In the genomic region with DNA sequence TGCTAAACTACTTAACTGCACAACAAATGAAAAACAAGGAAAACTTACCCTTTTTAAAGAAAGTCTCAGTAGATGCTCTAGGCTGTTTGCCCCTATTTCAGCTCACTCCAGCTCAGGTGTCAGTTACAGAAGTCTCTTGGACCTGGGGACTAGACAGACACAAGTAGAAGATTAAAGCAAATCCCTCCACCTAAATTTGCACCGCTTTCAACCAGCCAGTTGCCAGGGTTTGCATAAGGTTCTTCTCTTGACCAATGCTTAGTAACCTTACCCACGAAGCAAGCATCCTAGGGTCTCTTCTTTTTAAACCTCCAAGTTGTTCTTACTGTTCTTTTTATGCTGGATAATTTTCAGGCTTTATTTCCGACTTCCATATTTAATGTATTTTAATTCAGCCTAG, we compare ENCODE assay signal across 9 mouse cellular contexts. TPM values are rescaled to one million over a fixed set of nuclear protein-coding genes. Genes with fewer than 3 reads are reported as not detected.
DNase-seq lines count a peak whose midpoint lies in the region; ATAC-seq and TF ChIP-seq lines count a peak whose summit lies in the region.
"Had no signal": no experiment of that assay in that cellular context is flagged by ENCODE, and none has a peak within 500 bp of the region (broad histone marks: within the 10 kb centered on the region; RNA-seq: fewer than 3 reads in every experiment).

A gene (minus strand): TSS at position 101 of the 400 bp plus-strand sequence.

- no peak within 1 kb of the TSS for H3K4me2 ChIP-seq in kidney, postnatal 0 days (ENCODE audit: low read length)
- no peak within 1 kb of the TSS for H3K4me2 ChIP-seq in hindbrain, embryonic 11.5 days (replicated peaks; ENCODE audit: low read depth, low read length)

- no peak for TF ChIP-seq CTCF in kidney, postnatal 0 days (IDR thresholded peaks at IDR 0.05; ENCODE audit: low read depth)

- 77% methylated on average over 3 of the region's 3 CpGs for WGBS in kidney, postnatal 0 days
- 66% methylated on average over 3 of the region's 3 CpGs for WGBS in hindbrain, embryonic 11.5 days

- no peak within 1 kb of the TSS for H3K4me3 ChIP-seq in kidney, postnatal 0 days (replicated peaks; ENCODE audit: low read depth, low read length)
- H3K4me3 ChIP-seq in hindbrain, embryonic 11.5 days (ENCODE audit: low read depth, low read length), result no peak within 1 kb of the TSS
- H3K4me3 ChIP-seq: megakaryocyte, embryonic 14.5 days had no signal

- H3K27me3 ChIP-seq in kidney, postnatal 0 days (ENCODE audit: insufficient read depth, low read length), result no peaks in the 10 kb centered on the region
- no peaks in the 10 kb centered on the region for H3K27me3 ChIP-seq in hindbrain, embryonic 11.5 days (ENCODE audit: control insufficient read depth, insufficient read depth, low read length)
- H3K27me3 ChIP-seq: megakaryocyte, embryonic 14.5 days had no signal

- no peak for ATAC-seq in kidney, postnatal 0 days (replicated peaks; ENCODE audit: low FRiP score, low read depth)
- no peak for ATAC-seq in hindbrain, embryonic 11.5 days (ENCODE audit: low FRiP score)
- no peak for ATAC-seq in megakaryocyte-erythroid progenitor cell, adult 5-6 weeks (replicated peaks; ENCODE audit: low FRiP score, low TSS enrichment, poor library complexity, severe bottlenecking)

- H3K27ac ChIP-seq in kidney, postnatal 0 days, result no peak within 1 kb of the TSS
- H3K27ac ChIP-seq in hindbrain, embryonic 11.5 days (ENCODE audit: low read depth, low read length), result no peak within 1 kb of the TSS

- H3K4me1 ChIP-seq in kidney, postnatal 0 days (replicated peaks; ENCODE audit: insufficient read depth, low read length), result no peaks in the 10 kb centered on the region
- no peaks in the 10 kb centered on the region for H3K4me1 ChIP-seq in hindbrain, embryonic 11.5 days (replicated peaks; ENCODE audit: control insufficient read depth, insufficient read depth, low read length)

- DNase-seq in kidney, postnatal 0 days (ENCODE audit: low spot score), result no peak
- no peak for DNase-seq in kidney, postnatal 10 days
- no peak for DNase-seq in adrenal gland, postnatal 4 days (ENCODE audit: low spot score in 2 of 2)
- no peak for DNase-seq in hindbrain, embryonic 11.5 days (ENCODE audit: low spot score)
- no peak for DNase-seq in kidney, postnatal 14 days
- no peak for DNase-seq in gastrocnemius, postnatal 10 days
- no peak for DNase-seq in right cerebral cortex, adult 2 months (ENCODE audit: low spot score in 2 of 2)

- H3K9ac ChIP-seq in kidney, postnatal 0 days (ENCODE audit: low read depth, low read length), result no peak within 1 kb of the TSS
- H3K9ac ChIP-seq in hindbrain, embryonic 11.5 days (ENCODE audit: low read depth, low read length), result no peak within 1 kb of the TSS

- no peaks in the 10 kb centered on the region for H3K36me3 ChIP-seq in kidney, postnatal 0 days (ENCODE audit: insufficient read depth, low read length)
- H3K36me3 ChIP-seq in hindbrain, embryonic 11.5 days (ENCODE audit: control insufficient read depth, insufficient read depth, low read length), result no peaks in the 10 kb centered on the region

- no peaks in the 10 kb centered on the region for H3K9me3 ChIP-seq in kidney, postnatal 0 days (replicated peaks; ENCODE audit: low read length)
- H3K9me3 ChIP-seq in hindbrain, embryonic 11.5 days (ENCODE audit: control insufficient read depth, low read length), result no peaks in the 10 kb centered on the region
- H3K9me3 ChIP-seq: megakaryocyte, embryonic 14.5 days had no signal

RNA-seq across cellular contexts. Expression of the gene that starts here (rescaled TPM):
- polyA plus RNA-seq in kidney, postnatal 0 days (2015; fragmentation: Nextera tagmentation; extraction: Ambion mirVana), result 29.9 and 32.5 TPM in 2 replicates
- 10 to 100 TPM; 23.2 to 27.4 TPM for total RNA-seq in adrenal gland, postnatal 4 days (2021)
- polyA plus RNA-seq in hindbrain, embryonic 11.5 days (2014; fragmentation: Nextera tagmentation; extraction: Ambion mirVana), result 78.5 and 99.9 TPM in 2 replicates
- total RNA-seq in megakaryocyte-erythroid progenitor cell, adult 5-6 weeks (2014; fragmentation: Nextera tagmentation), result 13.2 and 15.7 TPM in 2 replicates
- total RNA-seq in megakaryocyte-erythroid progenitor cell, adult 5-6 weeks (2017), result 18.7 and 21.4 TPM in 2 replicates
- 10 to 100 TPM in 1 of 2 experiments, 1 to 10 TPM in 1; 8.9 to 12.7 TPM for total RNA-seq in gastrocnemius, postnatal 10 days (2021)
